Mouse (Mus musculus) frontal cortex, postnatal 36 days (tissue): ENCODE results near the gene Kctd17.

ENCODE experiments used
- DNase-seq, 2 experiments: peaks; one replicate each; pipeline ENCODE4 v3.0.0; 2022; ENCODE audit warnings: low spot score in 2 of 2

Gene Kctd17

DNA sequence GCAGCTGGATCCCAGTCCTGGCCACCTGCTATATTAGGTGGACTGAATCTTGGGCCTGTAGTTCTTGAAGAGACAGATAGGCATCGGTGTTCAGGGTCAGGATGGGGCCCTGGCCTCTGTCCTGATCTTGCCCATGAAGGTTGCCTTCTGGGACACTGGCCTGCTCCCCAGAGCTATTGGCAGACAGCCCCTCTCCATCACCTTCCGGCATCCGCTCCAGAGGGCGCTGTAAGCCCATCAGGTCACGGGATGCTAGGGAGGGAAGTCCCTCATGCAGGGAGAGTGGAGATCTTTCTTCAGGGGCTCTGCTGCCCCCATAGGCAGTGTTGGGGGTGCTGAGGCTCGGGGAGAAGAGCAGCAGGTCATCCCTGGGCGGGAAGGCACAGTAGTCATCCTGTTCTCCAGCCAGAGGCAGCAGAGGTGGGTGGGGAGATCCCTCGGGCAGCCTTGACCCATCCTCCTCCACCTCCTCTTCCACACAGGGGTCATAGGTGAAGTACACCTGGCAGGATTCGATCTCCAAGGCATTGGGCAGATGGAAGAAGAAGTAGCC lies 53.2 kb downstream of the Kctd17 start:
- DNase-seq: no peak

GRCm38 (mm10) chr15:78482518-78482917 lies 54.2 kb downstream of the Kctd17 start:
- no peak for DNase-seq

DNA sequence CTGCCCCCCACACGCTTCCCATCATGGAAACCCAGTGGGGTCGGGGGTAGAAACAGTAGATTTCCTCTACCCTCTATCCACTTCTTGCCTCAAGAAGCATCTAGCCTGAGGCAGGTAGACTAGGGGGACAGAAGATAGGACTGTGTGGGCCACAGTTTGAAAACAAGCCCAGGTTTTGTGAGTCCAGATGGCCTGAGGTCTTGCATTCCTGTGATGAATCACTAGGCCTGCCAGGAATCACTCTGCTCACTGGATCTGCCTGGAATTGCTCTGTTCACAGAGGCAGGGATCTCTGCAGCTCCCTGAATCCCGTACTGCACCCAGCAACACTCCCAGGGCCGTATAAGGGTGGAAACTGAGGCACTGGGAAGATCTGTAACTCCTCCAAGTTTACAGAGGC lies 54.9 kb downstream of the Kctd17 start:
- DNase-seq: no peak

DNA sequence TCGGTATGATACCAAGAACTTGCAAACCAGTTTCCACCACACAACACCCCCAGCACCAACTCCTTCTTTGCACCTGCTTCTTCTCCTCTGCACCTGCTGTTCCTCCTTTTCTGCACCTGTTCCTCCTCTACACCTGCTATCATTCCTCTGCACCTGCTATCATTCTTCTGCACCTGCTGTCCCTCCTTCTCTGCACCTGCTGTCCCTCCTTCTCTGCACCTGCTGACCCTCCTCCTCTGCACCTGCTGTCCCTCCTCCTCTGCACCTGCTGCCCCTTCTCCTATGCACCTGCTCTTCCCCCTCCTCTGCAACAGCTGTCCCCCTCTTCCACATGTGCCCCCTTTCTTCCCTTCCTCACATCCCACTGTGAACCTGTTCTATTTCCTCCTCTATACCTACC lies 58.2 kb downstream of the Kctd17 start:
- no peak for DNase-seq

DNA sequence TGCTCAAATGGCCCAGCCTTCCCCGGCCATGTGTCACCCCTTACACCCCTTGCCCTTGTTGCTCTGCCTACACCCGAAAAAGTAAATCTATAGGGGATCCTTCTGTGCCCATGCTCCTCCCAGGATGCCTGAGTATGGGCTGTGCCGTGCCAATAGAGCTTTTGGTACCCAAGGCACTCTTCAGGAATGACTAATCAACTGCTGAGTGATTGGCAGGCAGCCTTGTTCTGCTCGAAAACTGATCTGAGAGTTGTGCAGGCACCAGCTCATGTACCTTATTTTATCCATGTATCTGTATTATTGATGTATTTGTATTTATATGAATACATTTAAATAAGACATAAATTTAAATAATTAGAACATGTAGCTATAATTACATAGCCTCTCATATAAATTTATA lies 58.7 kb downstream of the Kctd17 start:
- no peak for DNase-seq
